Mouse (Mus musculus) limb, embryonic 15.5 days (tissue): ENCODE results near the gene Zmiz1. TPM values are rescaled to one million over a fixed set of nuclear protein-coding genes. Genes with fewer than 3 reads are reported as not detected.

Experiments
- ATAC-seq: fragments of 200-750 bp; cut with Nextera tagmentation; 2 replicates; pipeline ENCODE4 v1.8.0; 2017; ENCODE audit warnings: low read depth, moderate TSS enrichment; ENCODE audit not compliant: insufficient number of reproducible peaks, low FRiP score, low TSS enrichment
- H3K27ac ChIP-seq: fragments of 300-500 bp; sonication (generic); 2 replicates; pipeline ENCODE4 v1.5.1; 2015; ENCODE audit warnings: moderate library complexity, mild to moderate bottlenecking, inconsistent platforms
- H3K27me3 ChIP-seq: fragments of 300-500 bp; sonication (generic); 2 replicates; pipeline ENCODE4 v1.6.1; 2015; ENCODE audit warnings: inconsistent platforms
- H3K36me3 ChIP-seq: fragments of 300-500 bp; sonication (generic); 2 replicates; pipeline ENCODE4 v1.6.1; 2015; ENCODE audit warnings: inconsistent platforms
- H3K4me1 ChIP-seq: fragments of 300-500 bp; sonication (generic); 2 replicates; pipeline ENCODE4 v1.6.1; 2015; ENCODE audit warnings: inconsistent platforms
- H3K4me2 ChIP-seq: fragments of 300-500 bp; sonication (generic); 2 replicates; pipeline ENCODE4 v1.6.1; 2015; ENCODE audit warnings: mild to moderate bottlenecking, inconsistent platforms
- H3K4me3 ChIP-seq: fragments of 300-500 bp; sonication (generic); 2 replicates; pipeline ENCODE4 v1.5.1; 2015; ENCODE audit warnings: mild to moderate bottlenecking, inconsistent platforms
- H3K9ac ChIP-seq: fragments of 300-500 bp; sonication (generic); 2 replicates; pipeline ENCODE4 v1.6.1; 2015; ENCODE audit warnings: inconsistent platforms
- H3K9me3 ChIP-seq: fragments of 300-500 bp; sonication (generic); 2 replicates; pipeline ENCODE4 v1.6.1; 2016; ENCODE audit warnings: inconsistent platforms
- WGBS: fragments of 180-500 bp; shearing (Covaris S2); methylation state at CpG from one replicate; pipeline ENCODE4 v1.1.7; 2015; 5-methylcytosine and 5-hydroxymethylcytosine counted together
- polyA plus RNA-seq: library from polyadenylated mRNA; unstranded; fragments of >200 nt; fragmentation: Nextera tagmentation; extraction: Ambion mirVana; gene quantifications from 2 replicates; pipeline ENCODE4 v1.2.1, GENCODE M21; 2015

Zmiz1 gene
- polyA plus RNA-seq, 1 experiment from 2014 or later = 50.5 TPM

GRCm38 (mm10) chr14:25478257-25478656 is 19.3 kb downstream of the Zmiz1 start:
- H3K9ac ChIP-seq = no peak overlapping the region
- 51% methylated on average over 5 of the region's 5 CpGs for WGBS
- no peak for ATAC-seq
- H3K4me3 ChIP-seq = no peak overlapping the region
- H3K4me1 ChIP-seq = peaks cover 95% of the 10 kb centered on the region
- no peak overlapping the region for H3K4me2 ChIP-seq
- no peak overlapping the region for H3K27ac ChIP-seq
- H3K36me3 ChIP-seq = peaks cover 14% of the 10 kb centered on the region; the same call in 1 of the 2 replicates
- H3K27me3 ChIP-seq = no peaks in the 10 kb centered on the region
- no peaks in the 10 kb centered on the region for H3K9me3 ChIP-seq

DNA sequence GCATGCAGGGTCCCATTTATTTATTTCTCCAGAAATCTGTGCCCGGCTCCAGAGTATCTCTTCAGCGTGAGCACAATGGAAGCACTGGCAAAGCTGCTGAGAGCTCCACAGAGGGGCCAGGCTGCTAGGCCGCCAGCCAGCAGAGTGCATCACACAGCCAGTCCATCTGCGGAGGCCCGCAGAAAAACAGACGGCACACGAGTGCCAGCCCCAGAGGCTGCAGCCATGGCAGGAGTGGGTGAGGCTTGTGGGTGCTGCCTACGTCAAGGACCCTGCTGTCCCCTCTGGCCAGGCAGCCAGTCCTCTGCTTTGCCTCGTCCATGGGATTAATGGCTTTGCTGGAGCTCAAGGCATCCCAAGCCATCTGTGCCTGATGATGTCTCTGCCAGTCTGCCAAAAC is 19.8 kb downstream of the Zmiz1 start:
- no peaks in the 10 kb centered on the region for H3K9me3 ChIP-seq
- H3K27me3 ChIP-seq = no peaks in the 10 kb centered on the region
- H3K9ac ChIP-seq = no peak overlapping the region
- H3K36me3 ChIP-seq = peaks cover 14% of the 10 kb centered on the region; the same call in 1 of the 2 replicates
- whole genome bisulfite sequencing = 68% methylated on average over 9 of the region's 9 CpGs
- H3K4me2 ChIP-seq = no peak overlapping the region
- 0 out of 2 replicates have a peak overlapping the region, but pooled peaks have one; percentile 13 for H3K27ac ChIP-seq
- no peak for ATAC-seq
- H3K4me3 ChIP-seq = no peak overlapping the region
- H3K4me1 ChIP-seq = peaks cover 94% of the 10 kb centered on the region

GRCm38 (mm10) chr14:25479841-25480252 is 20.9 kb downstream of the Zmiz1 start:
- Histone ChIP-seq H3K4me1 (peaks cover 93% of the 10 kb centered on the region), H3K4me2 (no peak overlapping the region), H3K9me3 (no peaks in the 10 kb centered on the region), H3K27ac (peak overlapping the region; percentile 52), H3K9ac (no peak overlapping the region), H3K4me3 (no peak overlapping the region), H3K27me3 (no peaks in the 10 kb centered on the region), H3K36me3 (peaks cover 14% of the 10 kb centered on the region; the same call in 1 of the 2 replicates)
- 68% methylated on average over 3 of the region's 3 CpGs for WGBS
- ATAC-seq = no peak

DNA sequence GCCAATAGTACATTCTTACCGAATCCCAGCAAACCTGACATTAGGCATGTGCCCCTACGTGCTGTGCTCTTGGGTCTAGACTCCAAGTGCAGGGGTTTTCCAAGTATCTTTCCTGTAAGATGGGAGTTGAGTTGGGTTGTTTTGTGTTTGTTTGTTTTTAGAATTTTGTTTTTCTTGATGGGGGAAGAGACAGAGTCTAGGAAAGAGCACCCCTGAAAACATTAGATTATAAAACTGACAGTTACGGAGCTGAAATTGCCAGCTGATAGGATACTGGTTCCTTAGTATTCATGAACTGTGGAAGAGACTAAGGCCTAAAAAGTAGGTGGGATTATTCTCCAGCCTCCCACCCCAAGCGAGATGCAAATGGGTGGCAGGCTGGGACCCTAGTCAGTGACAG is 21.5 kb downstream of the Zmiz1 start:
- 69% methylated on average over 4 of the region's 4 CpGs for WGBS
- peaks cover 14% of the 10 kb centered on the region; the same call in 1 of the 2 replicates for H3K36me3 ChIP-seq
- H3K27ac ChIP-seq = peak overlapping the region; percentile 19
- no peak overlapping the region for H3K4me3 ChIP-seq
- no peaks in the 10 kb centered on the region for H3K9me3 ChIP-seq
- H3K4me2 ChIP-seq = no peak overlapping the region
- H3K9ac ChIP-seq = no peak overlapping the region
- no peak for ATAC-seq
- H3K27me3 ChIP-seq = no peaks in the 10 kb centered on the region
- peaks cover 93% of the 10 kb centered on the region for H3K4me1 ChIP-seq

DNA sequence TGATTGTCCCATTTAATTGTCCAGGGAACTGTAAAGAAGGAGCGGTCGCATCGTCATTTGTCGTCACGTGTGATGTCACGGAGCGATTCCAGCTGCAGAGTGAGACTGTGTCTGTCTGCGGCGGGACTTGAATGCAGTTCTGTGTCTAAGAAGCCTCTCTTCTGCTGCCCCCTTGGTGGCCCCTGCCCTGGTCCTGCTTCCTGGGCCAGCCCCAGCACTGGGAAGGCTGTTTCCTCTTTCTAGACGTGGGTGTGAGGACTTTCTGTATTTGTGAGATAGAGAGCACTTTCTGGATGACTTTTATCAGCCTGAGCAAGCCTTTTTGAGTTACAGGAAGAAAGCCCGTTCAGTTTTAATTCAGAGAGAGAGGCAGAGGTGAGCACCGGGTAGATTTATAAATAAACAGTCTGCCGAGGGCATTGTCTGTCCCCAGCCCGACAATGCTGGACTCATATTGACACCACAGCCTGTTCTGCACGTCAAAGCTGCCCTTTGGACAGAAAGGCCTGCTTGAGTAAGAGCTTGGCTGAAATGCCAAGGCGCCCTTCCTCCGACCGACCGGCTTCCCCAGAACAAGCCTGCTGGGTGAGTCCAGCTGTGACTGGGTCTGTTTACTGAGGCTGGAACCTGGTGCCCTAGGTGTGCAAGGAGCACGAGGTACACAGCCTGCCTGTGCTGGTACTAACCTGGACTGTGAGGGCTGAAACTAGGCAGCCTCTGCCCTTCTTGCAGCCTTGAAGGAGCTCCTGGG is 22.1 kb downstream of the Zmiz1 start:
- Histone ChIP-seq H3K4me3 (no peak overlapping the region), H3K36me3 (peaks cover 11% of the 10 kb centered on the region; the same call in 1 of the 2 replicates), H3K9ac (no peak overlapping the region), H3K4me1 (peaks cover 92% of the 10 kb centered on the region), H3K27ac (peak overlapping the region; percentile 19), H3K9me3 (no peaks in the 10 kb centered on the region), H3K4me2 (no peak overlapping the region), H3K27me3 (no peaks in the 10 kb centered on the region)
- WGBS = 58% methylated on average over 20 of the region's 20 CpGs
- ATAC-seq = no peak

DNA sequence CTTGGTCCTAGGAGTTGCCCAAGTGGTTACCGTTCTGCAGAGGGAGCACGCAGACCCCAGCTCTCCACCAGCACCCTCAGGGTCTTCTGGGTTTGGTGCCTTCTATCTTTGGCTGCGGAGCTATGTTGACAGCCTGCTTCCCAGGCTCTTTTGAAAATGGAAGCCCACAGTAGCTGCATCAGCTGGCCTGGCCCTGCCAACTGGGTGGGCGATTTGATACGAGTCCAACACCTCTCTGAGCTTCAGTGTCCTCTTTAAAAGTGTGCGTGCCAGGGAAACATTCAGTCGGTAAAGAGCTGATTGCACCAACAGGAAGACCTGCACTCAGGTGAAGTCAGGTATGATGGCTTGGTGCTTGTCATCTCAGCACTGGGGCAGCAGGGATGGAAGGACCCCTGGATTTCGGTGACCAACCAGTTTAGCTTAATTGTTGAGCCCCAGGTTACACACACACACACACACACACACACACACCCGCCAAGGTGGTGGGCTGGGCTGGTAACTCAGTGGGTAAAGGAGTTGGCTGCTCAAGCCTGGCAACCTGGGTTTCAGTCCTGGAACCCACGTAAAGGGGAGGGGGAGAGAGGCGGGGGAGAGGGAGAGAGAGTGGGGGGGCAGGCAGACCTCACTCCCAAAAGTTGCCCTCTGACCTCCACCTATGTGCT is 22.8 kb downstream of the Zmiz1 start:
- Histone ChIP-seq H3K4me1 (peaks cover 92% of the 10 kb centered on the region), H3K36me3 (peaks cover 8% of the 10 kb centered on the region; the same call in 1 of the 2 replicates), H3K9ac (no peak overlapping the region), H3K4me3 (no peak overlapping the region), H3K4me2 (no peak overlapping the region), H3K27me3 (no peaks in the 10 kb centered on the region), H3K9me3 (no peaks in the 10 kb centered on the region), H3K27ac (peak overlapping the region; percentile 19)
- no peak for ATAC-seq
- WGBS = 77% methylated on average over 11 of the region's 11 CpGs

GRCm38 (mm10) chr14:25482404-25482803 is 23.4 kb downstream of the Zmiz1 start:
- Histone ChIP-seq H3K4me3 (no peak overlapping the region), H3K27me3 (no peaks in the 10 kb centered on the region), H3K4me1 (peaks cover 92% of the 10 kb centered on the region), H3K9ac (no peak overlapping the region), H3K4me2 (no peak overlapping the region), H3K9me3 (no peaks in the 10 kb centered on the region), H3K27ac (no peak overlapping the region), H3K36me3 (peaks cover 8% of the 10 kb centered on the region; the same call in 1 of the 2 replicates)
- WGBS = 75% methylated on average over 5 of the region's 5 CpGs
- ATAC-seq = no peak

- Histone ChIP-seq H3K4me2 (no peak overlapping the region), H3K9ac (no peak overlapping the region), H3K4me1 (peaks cover 92% of the 10 kb centered on the region), H3K27me3 (no peaks in the 10 kb centered on the region), H3K27ac (no peak overlapping the region), H3K36me3 (peaks cover 8% of the 10 kb centered on the region; the same call in 1 of the 2 replicates), H3K9me3 (no peaks in the 10 kb centered on the region), H3K4me3 (no peak overlapping the region)
- WGBS = 72% methylated on average over 2 of the region's 2 CpGs
- ATAC-seq = no peak
Measured at GRCm38 (mm10) chr14:25483285-25483684, 24.3 kb downstream of the Zmiz1 start.

DNA sequence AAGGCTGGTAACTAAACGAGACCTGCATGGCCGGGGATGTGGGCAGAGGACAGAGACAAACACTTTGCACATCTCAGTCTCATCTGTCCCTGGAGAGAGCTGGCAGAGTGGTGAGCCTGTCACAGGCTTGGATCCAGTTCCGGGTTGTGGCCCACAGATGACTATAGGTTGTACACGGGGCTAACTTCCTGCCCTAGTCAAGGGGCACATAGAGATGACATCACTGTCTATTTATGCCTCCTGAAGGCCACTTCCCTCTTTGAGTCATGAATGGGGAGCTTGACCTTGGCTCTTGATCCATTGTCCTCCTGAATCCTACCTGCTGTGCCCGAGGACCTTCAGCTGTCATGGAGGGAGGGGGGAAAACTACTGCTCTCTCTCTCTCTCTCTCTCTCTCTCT is 25.1 kb downstream of the Zmiz1 start:
- no peaks in the 10 kb centered on the region for H3K27me3 ChIP-seq
- no peak for ATAC-seq
- H3K9ac ChIP-seq = no peak overlapping the region
- peaks cover 92% of the 10 kb centered on the region for H3K4me1 ChIP-seq
- no peaks in the 10 kb centered on the region for H3K9me3 ChIP-seq
- 55% methylated on average over 5 of the region's 5 CpGs for WGBS
- peaks cover 5% of the 10 kb centered on the region; the same call in 1 of the 2 replicates for H3K36me3 ChIP-seq
- no peak overlapping the region for H3K27ac ChIP-seq
- H3K4me3 ChIP-seq = no peak overlapping the region
- no peak overlapping the region for H3K4me2 ChIP-seq

DNA sequence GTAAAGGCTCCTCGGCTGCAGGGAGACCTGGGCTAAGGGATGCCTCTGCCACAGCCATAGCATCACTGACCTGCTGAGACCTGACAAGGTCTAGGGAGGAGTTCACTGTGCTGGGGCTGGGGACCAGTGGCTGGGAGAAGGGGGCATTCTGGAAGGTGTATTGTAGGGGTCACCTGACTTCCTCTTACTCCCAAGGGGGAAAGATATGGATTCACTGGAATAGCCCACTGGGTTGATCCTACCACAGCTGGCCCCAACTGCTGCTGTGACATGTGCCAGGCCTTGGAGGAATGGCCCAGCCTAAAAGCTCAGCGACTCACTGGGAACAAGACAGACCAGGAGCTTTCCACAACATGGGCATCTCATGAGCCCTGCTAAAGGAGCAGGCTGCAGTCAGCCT is 27.2 kb downstream of the Zmiz1 start:
- no peaks in the 10 kb centered on the region for H3K27me3 ChIP-seq
- ATAC-seq = no peak
- H3K27ac ChIP-seq = no peak overlapping the region
- H3K9ac ChIP-seq = no peak overlapping the region
- H3K9me3 ChIP-seq = no peaks in the 10 kb centered on the region
- H3K36me3 ChIP-seq = 0 out of 2 replicates have a peak, but pooled peaks cover 3% of the 10 kb centered on the region
- H3K4me3 ChIP-seq = no peak overlapping the region
- H3K4me2 ChIP-seq = no peak overlapping the region
- peaks cover 90% of the 10 kb centered on the region for H3K4me1 ChIP-seq
- WGBS = 71% methylated on average over 2 of the region's 2 CpGs

GRCm38 (mm10) chr14:25486742-25487469 is 27.9 kb downstream of the Zmiz1 start:
- no peak overlapping the region for H3K9ac ChIP-seq
- H3K27ac ChIP-seq = peak overlapping the region; percentile 61

More at GRCm38 (mm10) chr14:25486742-25487469, 27.9 kb downstream of the Zmiz1 start:
- WGBS = 69% methylated on average over 9 of the region's 9 CpGs
- no peaks in the 10 kb centered on the region for H3K9me3 ChIP-seq
- H3K27me3 ChIP-seq = no peaks in the 10 kb centered on the region
- H3K4me2 ChIP-seq = no peak overlapping the region
- ATAC-seq = no peak
- H3K4me1 ChIP-seq = peaks cover 90% of the 10 kb centered on the region
- no peak overlapping the region for H3K4me3 ChIP-seq
- no peaks in the 10 kb centered on the region for H3K36me3 ChIP-seq
